10 mouse cellular contexts compared by ENCODE assay signal in genomic region chr7:18962171-18962792, GRCm38 (mm10). TPM values are rescaled to one million over a fixed set of nuclear protein-coding genes. Genes with fewer than 3 reads are reported as not detected.
DNase-seq lines count a peak whose midpoint lies in the region; ATAC-seq and TF ChIP-seq lines count a peak whose summit lies in the region.
"Had no signal": no experiment of that assay in that cellular context is flagged by ENCODE, and none has a peak within 500 bp of the region (broad histone marks: within the 10 kb centered on the region; RNA-seq: fewer than 3 reads in every experiment).

No protein-coding gene starts in this region.

- peaks cover 39% of the 10 kb centered on the region for H3K4me1 ChIP-seq in heart, embryonic 13.5 days
- H3K4me1 ChIP-seq in hindbrain, embryonic 16.5 days (ENCODE audit: control insufficient read depth, insufficient read depth, low read depth, low read length) = peaks cover 27% of the 10 kb centered on the region
- peaks cover 12% of the 10 kb centered on the region for H3K4me1 ChIP-seq in midbrain, postnatal 0 days (ENCODE audit: insufficient read depth, low read length)

- no peak for TF ChIP-seq CTCF in midbrain, postnatal 0 days (IDR thresholded peaks at IDR 0.05)

- peaks cover 98% of the 10 kb centered on the region for H3K27me3 ChIP-seq in heart, embryonic 13.5 days (replicated peaks)
- H3K27me3 ChIP-seq in hindbrain, embryonic 16.5 days (replicated peaks; ENCODE audit: control insufficient read depth, insufficient read depth, low read length) = no peaks in the 10 kb centered on the region
- no peaks in the 10 kb centered on the region for H3K27me3 ChIP-seq in midbrain, postnatal 0 days (ENCODE audit: insufficient read depth, low read length)

- 2% methylated on average over 17 of the region's 17 CpGs for WGBS in heart, embryonic 13.5 days
- 5% methylated on average over 17 of the region's 17 CpGs for WGBS in hindbrain, embryonic 16.5 days
- WGBS in midbrain, postnatal 0 days = 10% methylated on average over 17 of the region's 17 CpGs

- no peaks in the 10 kb centered on the region for H3K36me3 ChIP-seq in heart, embryonic 13.5 days
- H3K36me3 ChIP-seq in hindbrain, embryonic 16.5 days (ENCODE audit: control insufficient read depth, insufficient read depth, low read length) = peaks cover 3% of the 10 kb centered on the region; the same call in 1 of the 2 replicates
- peaks cover 8% of the 10 kb centered on the region; the same call in 1 of the 2 replicates for H3K36me3 ChIP-seq in midbrain, postnatal 0 days (ENCODE audit: insufficient read depth, low read length)

- H3K9ac ChIP-seq in heart, embryonic 13.5 days = peak overlapping the region; percentile 6; the same call in 1 of the 2 replicates
- peak overlapping the region; percentile 19; the same call in 1 of the 2 replicates for H3K9ac ChIP-seq in hindbrain, embryonic 16.5 days (ENCODE audit: low read depth, low read length)
- H3K9ac ChIP-seq in midbrain, postnatal 0 days (replicated peaks; ENCODE audit: low read length, poor library complexity, severe bottlenecking) = 0 out of 2 replicates have a peak overlapping the region, but pooled peaks have one; percentile 36

- intact Hi-C loops in left cerebral cortex, postnatal 25 days (cut with DNase I) = no loop called here

- H3K4me2 ChIP-seq in heart, embryonic 13.5 days = peak overlapping the region; percentile 57
- H3K4me2 ChIP-seq in hindbrain, embryonic 16.5 days (ENCODE audit: low read length) = peak overlapping the region; percentile 48
- peak overlapping the region; percentile 45 for H3K4me2 ChIP-seq in midbrain, postnatal 0 days (ENCODE audit: low read depth, low read length, poor library complexity, severe bottlenecking)

- ATAC-seq in heart, embryonic 13.5 days (ENCODE audit: extremely low read depth, insufficient number of reproducible peaks, low FRiP score, low TSS enrichment) = no peak
- no peak for ATAC-seq in hindbrain, embryonic 16.5 days
- ATAC-seq in midbrain, postnatal 0 days (ENCODE audit: low FRiP score) = no peak

- DNase-seq in heart, adult 11 months = no peak
- DNase-seq in embryo, embryonic 10.5 days (ENCODE audit: low spot score) = peak; percentile 83
- DNase-seq in midbrain, postnatal 0 days (ENCODE audit: low spot score) = peak; percentile 48
- DNase-seq in thymus, postnatal 4 days = no peak
- no peak for DNase-seq in right cerebral cortex, postnatal 36 days (ENCODE audit: low spot score in 2 of 2)
- DNase-seq in left cerebral cortex, postnatal 25 days (ENCODE audit: low spot score in 2 of 2) = no peak

- H3K27ac ChIP-seq in heart, embryonic 13.5 days (replicated peaks) = no peak overlapping the region
- H3K27ac ChIP-seq in hindbrain, embryonic 16.5 days (ENCODE audit: low read depth, low read length) = no peak overlapping the region
- H3K27ac ChIP-seq in midbrain, postnatal 0 days (ENCODE audit: low read depth, low read length) = no peak overlapping the region; the same call in 1 of the 2 replicates
- H3K27ac ChIP-seq: macrophage had no signal

- H3K4me3 ChIP-seq in heart, embryonic 13.5 days = peak overlapping the region; percentile 26
- H3K4me3 ChIP-seq in hindbrain, embryonic 16.5 days (ENCODE audit: low read length) = 0 out of 2 replicates have a peak overlapping the region, but pooled peaks have one; percentile 16
- peak overlapping the region; percentile 16; the same call in 1 of the 2 replicates for H3K4me3 ChIP-seq in midbrain, postnatal 0 days (ENCODE audit: low read depth, low read length)

- H3K9me3 ChIP-seq in heart, embryonic 13.5 days = no peaks in the 10 kb centered on the region
- H3K9me3 ChIP-seq in hindbrain, embryonic 16.5 days (ENCODE audit: control insufficient read depth, low read length) = no peaks in the 10 kb centered on the region
- H3K9me3 ChIP-seq in midbrain, postnatal 0 days (ENCODE audit: low read length) = no peaks in the 10 kb centered on the region

RNA-seq across cellular contexts. Expression of gene Nanos2, which starts 24.9 kb away (rescaled TPM):
- polyA plus RNA-seq in heart, embryonic 13.5 days (2015; fragmentation: Nextera tagmentation; extraction: Ambion mirVana) = not detected in 2 replicates
- polyA plus RNA-seq in hindbrain, embryonic 16.5 days (2015; fragmentation: Nextera tagmentation; extraction: Ambion mirVana) = 0.65 and 0.85 TPM in 2 replicates
- 1.7 and 3.7 TPM in 2 replicates for total RNA-seq in midbrain, postnatal 0 days (2014; rRNA removed)
- 0.59 and 1.3 TPM in 2 replicates for polyA plus RNA-seq in midbrain, postnatal 0 days (2015; fragmentation: Nextera tagmentation; extraction: Ambion mirVana)
- total RNA-seq in left cerebral cortex, postnatal 25 days (2021) = under 1 TPM; 0.53 to 0.76 TPM
- total RNA-seq: gastrocnemius, adult 8-10 months had no signal
- polyA plus RNA-seq: macrophage had no signal

RNA-seq across cellular contexts. Expression of gene Mypop, which starts 28.8 kb away (rescaled TPM):
- polyA plus RNA-seq in heart, embryonic 13.5 days (2015; fragmentation: Nextera tagmentation; extraction: Ambion mirVana) = 1.8 and 1.9 TPM in 2 replicates
- 5.8 and 6.3 TPM in 2 replicates for polyA plus RNA-seq in hindbrain, embryonic 16.5 days (2015; fragmentation: Nextera tagmentation; extraction: Ambion mirVana)
- total RNA-seq in midbrain, postnatal 0 days (2014; rRNA removed) = 16.0 and 21.2 TPM in 2 replicates
- 4.7 and 5.0 TPM in 2 replicates for polyA plus RNA-seq in midbrain, postnatal 0 days (2015; fragmentation: Nextera tagmentation; extraction: Ambion mirVana)
- 10 to 100 TPM; 50.4 to 53.3 TPM for total RNA-seq in left cerebral cortex, postnatal 25 days (2021)

RNA-seq across cellular contexts. Expression of gene Nova2, which starts 36.6 kb away (rescaled TPM):
- 0.52 and 0.60 TPM in 2 replicates for polyA plus RNA-seq in heart, embryonic 13.5 days (2015; fragmentation: Nextera tagmentation; extraction: Ambion mirVana)
- 10.4 and 12.3 TPM in 2 replicates for polyA plus RNA-seq in hindbrain, embryonic 16.5 days (2015; fragmentation: Nextera tagmentation; extraction: Ambion mirVana)
- 20.9 and 26.5 TPM in 2 replicates for total RNA-seq in midbrain, postnatal 0 days (2014; rRNA removed)
- polyA plus RNA-seq in midbrain, postnatal 0 days (2015; fragmentation: Nextera tagmentation; extraction: Ambion mirVana) = 8.7 and 10.1 TPM in 2 replicates
- total RNA-seq in left cerebral cortex, postnatal 25 days (2021) = 10 to 100 TPM; 78.2 to 84.6 TPM

RNA-seq across cellular contexts. Expression of gene Irf2bp1, which starts 41.6 kb away (rescaled TPM):
- polyA plus RNA-seq in heart, embryonic 13.5 days (2015; fragmentation: Nextera tagmentation; extraction: Ambion mirVana) = 12.4 and 12.7 TPM in 2 replicates
- polyA plus RNA-seq in hindbrain, embryonic 16.5 days (2015; fragmentation: Nextera tagmentation; extraction: Ambion mirVana) = 26.8 and 27.3 TPM in 2 replicates
- total RNA-seq in midbrain, postnatal 0 days (2014; rRNA removed) = 115 and 133 TPM in 2 replicates
- 25.6 and 26.1 TPM in 2 replicates for polyA plus RNA-seq in midbrain, postnatal 0 days (2015; fragmentation: Nextera tagmentation; extraction: Ambion mirVana)
- 10 to 100 TPM; 46.7 to 48.3 TPM for total RNA-seq in left cerebral cortex, postnatal 25 days (2021)

RNA-seq across cellular contexts. Expression of gene Ccdc61, which starts 52.1 kb away (rescaled TPM):
- polyA plus RNA-seq in heart, embryonic 13.5 days (2015; fragmentation: Nextera tagmentation; extraction: Ambion mirVana) = 18.2 and 23.0 TPM in 2 replicates
- polyA plus RNA-seq in hindbrain, embryonic 16.5 days (2015; fragmentation: Nextera tagmentation; extraction: Ambion mirVana) = 29.1 and 35.7 TPM in 2 replicates
- 21.3 and 25.5 TPM in 2 replicates for total RNA-seq in midbrain, postnatal 0 days (2014; rRNA removed)
- 29.5 and 35.2 TPM in 2 replicates for polyA plus RNA-seq in midbrain, postnatal 0 days (2015; fragmentation: Nextera tagmentation; extraction: Ambion mirVana)
- 10 to 100 TPM in 1 of 2 experiments, 1 to 10 TPM in 1; 9.9 to 10.5 TPM for total RNA-seq in left cerebral cortex, postnatal 25 days (2021)

Comparison
In these comparisons a context has a peak if more than half of its experiments do, and no peak if none do; other contexts are left out.
1. DNase-seq: peak in embryo, embryonic 10.5 days (single experiment) and midbrain, postnatal 0 days (single experiment); none in heart, adult 11 months (single experiment), thymus, postnatal 4 days (single experiment), right cerebral cortex, postnatal 36 days (0 of 2) and left cerebral cortex, postnatal 25 days (0 of 2).
2. Peak in every context shown above with its lines, with median percentiles within 50 percentile points of each other: H3K4me2 ChIP-seq, H3K4me3 ChIP-seq and H3K9ac ChIP-seq.